Mouse (Mus musculus): Measurements from ENCODE around the gene Ctnna2. TPM values are rescaled to one million over a fixed set of nuclear protein-coding genes. Genes with fewer than 3 reads are reported as not detected.

Gene Ctnna2
- total and polyA plus RNA-seq, 3 experiments: 0.11 TPM; not detected in 2

DNA sequence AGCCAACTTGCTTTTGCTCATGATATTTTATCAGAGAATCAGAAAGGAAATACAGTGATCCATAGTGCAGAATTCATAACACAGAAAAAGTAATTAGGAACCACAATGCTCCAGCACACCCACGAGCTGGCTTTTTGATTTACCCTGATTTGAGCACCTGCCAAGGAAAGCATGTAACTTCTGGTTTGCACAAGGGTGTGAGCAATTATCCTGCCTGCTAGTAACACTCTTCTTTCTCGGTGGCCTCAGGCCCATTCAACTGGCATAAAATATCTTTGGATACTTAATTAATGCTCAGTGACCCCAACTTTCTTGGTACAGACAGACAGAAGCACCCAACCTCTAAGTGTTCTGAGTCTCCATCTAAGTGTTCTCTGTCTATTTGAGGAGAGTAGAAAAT lies 794.6 kb downstream of the Ctnna2 start:
- ATAC-seq (ENCODE audit: extremely low read depth, insufficient number of reproducible peaks, low FRiP score, poor library complexity, severe bottlenecking) (no peak), DNase-seq (ENCODE audit: low spot score) (no peak)
- no peaks in the 10 kb centered on the region for H3K36me3 ChIP-seq (replicated peaks)
- no peak overlapping the region for H3K4me3 ChIP-seq (ENCODE audit: low read depth, low read length)
- H3K27me3 ChIP-seq (ENCODE audit: insufficient read depth, low read length): no peaks in the 10 kb centered on the region
- TF ChIP-seq GATA2 (IDR thresholded peaks at IDR 0.05; ENCODE audit: borderline replicate concordance, low read depth, low read length) (no peak), GATA1 (IDR thresholded peaks at IDR 0.05; ENCODE audit: borderline replicate concordance, low read length) (no peak), TAL1 (conservative IDR thresholded peaks at IDR 0.05; ENCODE audit: low read depth, low read length) (no peak), CTCF (IDR thresholded peaks at IDR 0.05; ENCODE audit: low read depth, low read length) (no peak), POLR2AphosphoS5 (IDR thresholded peaks at IDR 0.05; ENCODE audit: insufficient replicate concordance, low read depth, low read length) (no peak)
- no peaks in the 10 kb centered on the region for H3K9me3 ChIP-seq (replicated peaks)
- no peaks in the 10 kb centered on the region for H3K4me1 ChIP-seq (ENCODE audit: insufficient read depth, low read depth, low read length)

GRCm38 (mm10) chr6:77175764-77176163 lies 803.7 kb downstream of the Ctnna2 start:
- ATAC-seq (ENCODE audit: extremely low read depth, insufficient number of reproducible peaks, low FRiP score, poor library complexity, severe bottlenecking) (no peak), DNase-seq (ENCODE audit: low spot score) (no peak)
- TF ChIP-seq POLR2AphosphoS5 (IDR thresholded peaks at IDR 0.05; ENCODE audit: insufficient replicate concordance, low read depth, low read length): no peak
- TF ChIP-seq TAL1 (conservative IDR thresholded peaks at IDR 0.05; ENCODE audit: low read depth, low read length): no peak
- no peak for TF ChIP-seq GATA1 (IDR thresholded peaks at IDR 0.05; ENCODE audit: borderline replicate concordance, low read length)
- TF ChIP-seq GATA2 (IDR thresholded peaks at IDR 0.05; ENCODE audit: borderline replicate concordance, low read depth, low read length): no peak
- TF ChIP-seq CTCF (IDR thresholded peaks at IDR 0.05; ENCODE audit: low read depth, low read length): no peak
- no peaks in the 10 kb centered on the region for H3K36me3 ChIP-seq (replicated peaks)
- no peaks in the 10 kb centered on the region for H3K4me1 ChIP-seq (ENCODE audit: insufficient read depth, low read depth, low read length)
- no peak overlapping the region for H3K4me3 ChIP-seq (ENCODE audit: low read depth, low read length)
- no peaks in the 10 kb centered on the region for H3K27me3 ChIP-seq (ENCODE audit: insufficient read depth, low read length)
- peaks cover 6% of the 10 kb centered on the region for H3K9me3 ChIP-seq (replicated peaks)

DNA sequence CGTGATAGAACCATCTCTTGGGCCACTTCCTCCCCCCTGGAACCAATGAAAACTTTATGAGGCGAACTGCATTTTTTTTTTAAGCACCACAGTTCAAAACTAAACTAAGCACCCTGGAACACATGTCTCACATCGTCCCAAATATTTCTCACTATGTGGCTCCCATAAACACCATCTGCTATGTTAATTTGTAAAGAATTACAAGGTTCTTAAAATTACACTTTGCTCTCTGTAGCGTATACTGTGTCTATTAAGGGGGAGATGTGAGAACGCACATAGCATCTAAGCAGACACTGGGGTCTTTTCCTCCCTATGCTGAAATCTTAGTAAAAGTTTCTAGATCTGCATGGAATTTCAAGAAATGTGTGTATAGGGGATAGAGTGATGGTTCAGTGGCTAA lies 822.5 kb downstream of the Ctnna2 start:
- ATAC-seq (ENCODE audit: extremely low read depth, insufficient number of reproducible peaks, low FRiP score, poor library complexity, severe bottlenecking) (no peak), DNase-seq (ENCODE audit: low spot score) (no peak)
- no peaks in the 10 kb centered on the region for H3K36me3 ChIP-seq (replicated peaks)
- H3K4me1 ChIP-seq (ENCODE audit: insufficient read depth, low read depth, low read length): no peaks in the 10 kb centered on the region
- no peak overlapping the region for H3K4me3 ChIP-seq (ENCODE audit: low read depth, low read length)
- peaks cover 2% of the 10 kb centered on the region; the same call in 1 of the 2 replicates for H3K9me3 ChIP-seq (replicated peaks)
- H3K27me3 ChIP-seq (ENCODE audit: insufficient read depth, low read length): no peaks in the 10 kb centered on the region
- no peak for TF ChIP-seq TAL1 (conservative IDR thresholded peaks at IDR 0.05; ENCODE audit: low read depth, low read length)
- no peak for TF ChIP-seq POLR2AphosphoS5 (IDR thresholded peaks at IDR 0.05; ENCODE audit: insufficient replicate concordance, low read depth, low read length)
- no peak for TF ChIP-seq GATA2 (IDR thresholded peaks at IDR 0.05; ENCODE audit: borderline replicate concordance, low read depth, low read length)
- TF ChIP-seq CTCF (IDR thresholded peaks at IDR 0.05; ENCODE audit: low read depth, low read length): no peak
- no peak for TF ChIP-seq GATA1 (IDR thresholded peaks at IDR 0.05; ENCODE audit: borderline replicate concordance, low read length)

DNA sequence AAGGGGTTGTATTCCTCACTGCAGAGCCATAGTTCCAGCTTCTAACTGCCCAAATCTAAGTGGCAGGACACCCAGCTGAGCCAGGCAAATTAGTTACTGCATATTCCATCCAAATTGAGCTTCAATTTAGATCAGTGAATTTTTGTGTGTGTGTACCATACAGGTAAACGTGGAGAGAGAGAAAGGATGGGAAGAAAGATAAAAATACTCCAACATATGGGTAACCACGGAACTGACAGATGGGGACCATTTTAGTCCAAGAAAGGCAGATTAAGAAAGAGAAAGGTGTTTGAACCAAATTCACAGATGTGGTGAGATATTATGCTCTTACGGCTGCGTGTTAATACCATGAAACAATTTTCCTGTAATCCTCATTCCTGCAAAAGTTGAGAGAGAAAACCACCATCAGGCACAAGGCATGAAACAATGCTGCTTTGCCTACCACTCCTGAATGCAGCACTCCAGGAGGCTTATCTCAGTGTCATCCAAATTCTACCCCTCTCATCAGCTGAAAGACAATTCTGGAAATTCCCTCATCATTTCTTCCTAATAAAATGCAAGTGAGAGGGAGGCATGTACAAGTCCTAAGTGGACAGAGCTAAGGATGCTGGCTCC lies 840.1 kb downstream of the Ctnna2 start:
- Histone ChIP-seq H3K27me3 (ENCODE audit: insufficient read depth, low read length) (no peaks in the 10 kb centered on the region), H3K4me3 (ENCODE audit: low read depth, low read length) (no peak overlapping the region), H3K4me1 (ENCODE audit: insufficient read depth, low read depth, low read length) (no peaks in the 10 kb centered on the region), H3K36me3 (replicated peaks) (no peaks in the 10 kb centered on the region), H3K9me3 (replicated peaks) (peaks cover 5% of the 10 kb centered on the region)
- ATAC-seq (ENCODE audit: extremely low read depth, insufficient number of reproducible peaks, low FRiP score, poor library complexity, severe bottlenecking) (no peak), DNase-seq (ENCODE audit: low spot score) (no peak)
- TF ChIP-seq GATA1 (IDR thresholded peaks at IDR 0.05; ENCODE audit: borderline replicate concordance, low read length) (no peak), POLR2AphosphoS5 (IDR thresholded peaks at IDR 0.05; ENCODE audit: insufficient replicate concordance, low read depth, low read length) (no peak), GATA2 (IDR thresholded peaks at IDR 0.05; ENCODE audit: borderline replicate concordance, low read depth, low read length) (no peak), CTCF (IDR thresholded peaks at IDR 0.05; ENCODE audit: low read depth, low read length) (no peak), TAL1 (conservative IDR thresholded peaks at IDR 0.05; ENCODE audit: low read depth, low read length) (no peak)

DNA sequence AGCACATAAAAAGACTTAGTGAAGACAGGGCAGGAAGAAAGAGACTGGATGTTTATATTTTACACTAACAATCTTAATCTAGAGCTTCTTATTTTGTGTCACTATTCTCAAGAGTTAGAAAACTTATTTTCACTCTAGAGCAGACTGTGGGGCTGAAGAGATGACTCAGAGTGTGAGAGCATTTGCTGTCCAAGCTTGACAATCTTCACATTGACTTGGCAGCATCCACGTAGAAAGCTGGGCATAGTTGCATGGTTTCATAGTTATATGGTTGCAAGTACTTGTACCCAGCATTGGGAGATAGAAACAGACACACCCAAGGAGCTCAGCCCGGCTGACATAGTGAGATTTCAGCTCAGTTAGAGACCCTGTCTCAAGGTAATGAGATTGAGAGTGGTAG lies 858.6 kb downstream of the Ctnna2 start:
- H3K4me1 ChIP-seq (ENCODE audit: insufficient read depth, low read depth, low read length): no peaks in the 10 kb centered on the region
- no peak for ATAC-seq (ENCODE audit: extremely low read depth, insufficient number of reproducible peaks, low FRiP score, poor library complexity, severe bottlenecking)
- no peak for TF ChIP-seq GATA1 (IDR thresholded peaks at IDR 0.05; ENCODE audit: borderline replicate concordance, low read length)

GRCm38 (mm10) chr6:77120510-77120909 lies 859.0 kb downstream of the Ctnna2 start:
- Histone ChIP-seq H3K4me3 (ENCODE audit: low read depth, low read length) (no peak overlapping the region), H3K27me3 (ENCODE audit: insufficient read depth, low read length) (no peaks in the 10 kb centered on the region), H3K4me1 (ENCODE audit: insufficient read depth, low read depth, low read length) (no peaks in the 10 kb centered on the region), H3K36me3 (replicated peaks) (no peaks in the 10 kb centered on the region), H3K9me3 (replicated peaks) (no peaks in the 10 kb centered on the region)
- ATAC-seq (ENCODE audit: extremely low read depth, insufficient number of reproducible peaks, low FRiP score, poor library complexity, severe bottlenecking): no peak
- DNase-seq (ENCODE audit: low spot score): no peak
- TF ChIP-seq POLR2AphosphoS5 (IDR thresholded peaks at IDR 0.05; ENCODE audit: insufficient replicate concordance, low read depth, low read length) (no peak), CTCF (IDR thresholded peaks at IDR 0.05; ENCODE audit: low read depth, low read length) (no peak), GATA1 (IDR thresholded peaks at IDR 0.05; ENCODE audit: borderline replicate concordance, low read length) (no peak), GATA2 (IDR thresholded peaks at IDR 0.05; ENCODE audit: borderline replicate concordance, low read depth, low read length) (no peak), TAL1 (conservative IDR thresholded peaks at IDR 0.05; ENCODE audit: low read depth, low read length) (no peak)

More for the DNA sequence above, 858.6 kb downstream of the Ctnna2 start:
- H3K4me3 ChIP-seq (ENCODE audit: low read depth, low read length): no peak overlapping the region
- no peaks in the 10 kb centered on the region for H3K9me3 ChIP-seq (replicated peaks)
- no peaks in the 10 kb centered on the region for H3K36me3 ChIP-seq (replicated peaks)
- no peak for DNase-seq (ENCODE audit: low spot score)
- no peaks in the 10 kb centered on the region for H3K27me3 ChIP-seq (ENCODE audit: insufficient read depth, low read length)
